Mouse (Mus musculus) neural tube, embryonic 13.5 days (tissue): ENCODE results near the gene Slc9a3r1. TPM values are rescaled to one million over a fixed set of nuclear protein-coding genes. Genes with fewer than 3 reads are reported as not detected.
A peak's percentile ranks its signal among the peaks of the same experiment; 100 is the strongest.

Experiments
- ATAC-seq: fragments of 200-750 bp; cut with Nextera tagmentation; 2 replicates; pipeline ENCODE4 v1.8.0; 2017; ENCODE audit warnings: low read depth, mild to moderate bottlenecking, moderate TSS enrichment, moderate library complexity
- H3K27ac ChIP-seq: fragments of 300-500 bp; sonication (generic); replicated peaks from 2 replicates; pipeline ENCODE4 v1.5.1; 2015; ENCODE audit warnings: moderate library complexity, mild to moderate bottlenecking, inconsistent platforms
- H3K27me3 ChIP-seq: fragments of 300-500 bp; sonication (generic); 2 replicates; pipeline ENCODE4 v1.6.1; 2015; ENCODE audit warnings: mild to moderate bottlenecking, inconsistent platforms
- H3K36me3 ChIP-seq: fragments of 300-500 bp; sonication (generic); 2 replicates; pipeline ENCODE4 v1.6.1; 2015; ENCODE audit warnings: mild to moderate bottlenecking, inconsistent platforms
- H3K4me1 ChIP-seq: fragments of 300-500 bp; sonication (generic); replicated peaks from 2 replicates; pipeline ENCODE4 v1.6.1; 2015; ENCODE audit warnings: inconsistent platforms
- H3K4me2 ChIP-seq: fragments of 300-500 bp; sonication (generic); 2 replicates; pipeline ENCODE4 v1.6.1; 2015; ENCODE audit warnings: inconsistent platforms, mild to moderate bottlenecking, moderate library complexity
- H3K4me3 ChIP-seq: fragments of 300-500 bp; sonication (generic); 2 replicates; pipeline ENCODE4 v1.5.1; 2015; ENCODE audit warnings: mild to moderate bottlenecking, inconsistent platforms
- H3K9ac ChIP-seq: fragments of 300-500 bp; sonication (generic); 2 replicates; pipeline ENCODE4 v1.6.1; 2015; ENCODE audit warnings: moderate library complexity, mild to moderate bottlenecking, inconsistent platforms
- H3K9me3 ChIP-seq: fragments of 300-500 bp; sonication (generic); 2 replicates; pipeline ENCODE4 v1.6.1; 2016; ENCODE audit warnings: inconsistent platforms
- WGBS: fragments of 180-500 bp; shearing (Covaris S2); methylation state at CpG from one replicate; pipeline ENCODE4 v1.1.7; 2015; 5-methylcytosine and 5-hydroxymethylcytosine counted together
- polyA plus RNA-seq: library from polyadenylated mRNA; unstranded; fragments of >200 nt; fragmentation: Nextera tagmentation; extraction: Ambion mirVana; gene quantifications from 2 replicates; pipeline ENCODE4 v1.2.1, GENCODE M21; 2015

Slc9a3r1 gene
- polyA plus RNA-seq, 1 experiment from 2014 or later, result 58.1 TPM

- Histone ChIP-seq H3K9ac (no peak overlapping the region), H3K27ac (peak overlapping the region; percentile 28; the same call in 1 of the 2 replicates), H3K4me3 (no peak overlapping the region), H3K4me1 (peaks cover 52% of the 10 kb centered on the region), H3K27me3 (no peaks in the 10 kb centered on the region), H3K36me3 (peaks cover 6% of the 10 kb centered on the region; the same call in 1 of the 2 replicates), H3K9me3 (no peaks in the 10 kb centered on the region), H3K4me2 (no peak overlapping the region)
- ATAC-seq, result no peak
- WGBS, result 89% methylated on average over 6 of the region's 6 CpGs
These were observed 16.7 kb downstream of the Slc9a3r1 start for GRCm38 (mm10) chr11:115179881-115180280.

GRCm38 (mm10) chr11:115181913-115182638, 18.9 kb downstream of the Slc9a3r1 start:
- no peaks in the 10 kb centered on the region for H3K9me3 ChIP-seq
- no peak for ATAC-seq
- peaks cover 6% of the 10 kb centered on the region; the same call in 1 of the 2 replicates for H3K36me3 ChIP-seq
- no peak overlapping the region for H3K4me2 ChIP-seq
- H3K27me3 ChIP-seq, result no peaks in the 10 kb centered on the region
- 22% methylated on average over 12 of the region's 12 CpGs for WGBS
- no peak overlapping the region for H3K9ac ChIP-seq
- peaks cover 41% of the 10 kb centered on the region for H3K4me1 ChIP-seq
- H3K27ac ChIP-seq, result no peak overlapping the region
- H3K4me3 ChIP-seq, result no peak overlapping the region

GRCm38 (mm10) chr11:115184973-115185372, 21.8 kb downstream of the Slc9a3r1 start:
- H3K9ac ChIP-seq, result no peak overlapping the region
- H3K36me3 ChIP-seq, result peaks cover 12% of the 10 kb centered on the region; the same call in 1 of the 2 replicates
- H3K27me3 ChIP-seq, result no peaks in the 10 kb centered on the region
- peaks cover 21% of the 10 kb centered on the region for H3K4me1 ChIP-seq
- H3K4me2 ChIP-seq, result no peak overlapping the region
- H3K9me3 ChIP-seq, result no peaks in the 10 kb centered on the region
- no peak for ATAC-seq
- no peak overlapping the region for H3K4me3 ChIP-seq
- no peak overlapping the region for H3K27ac ChIP-seq
- 50% methylated on average over 4 of the region's 4 CpGs for WGBS

GRCm38 (mm10) chr11:115187224-115187639, 24.1 kb downstream of the Slc9a3r1 start, which contains the start of gene Tmem104:
Tmem104 (plus strand) TSS chr11:115187487.
- ATAC-seq, result peak; percentile 92
- under 1% methylated on average over 39 of the region's 39 CpGs for WGBS

GRCm38 (mm10) chr11:115187693-115188092, 24.6 kb downstream of the Slc9a3r1 start, which contains the start of gene Nat9:
Nat9 (minus strand) TSS chr11:115187859.
- Histone ChIP-seq H3K27me3 (no peaks in the 10 kb centered on the region), H3K27ac (peak within 1 kb of the TSS; percentile 83), H3K9me3 (no peaks in the 10 kb centered on the region), H3K4me2 (peak within 1 kb of the TSS; percentile 92), H3K4me1 (peaks cover 21% of the 10 kb centered on the region), H3K4me3 (peak within 1 kb of the TSS; percentile 68), H3K36me3 (peaks cover 16% of the 10 kb centered on the region; the same call in 1 of the 2 replicates), H3K9ac (peak within 1 kb of the TSS; percentile 89)
- ATAC-seq, result no peak
- WGBS, result 11% methylated on average over 12 of the region's 12 CpGs

More at GRCm38 (mm10) chr11:115187224-115187639, 24.1 kb downstream of the Slc9a3r1 start, which contains the start of gene Tmem104:
- Histone ChIP-seq H3K4me2 (peak within 1 kb of the TSS; percentile 92), H3K4me1 (peaks cover 21% of the 10 kb centered on the region), H3K9ac (peak within 1 kb of the TSS; percentile 89), H3K9me3 (no peaks in the 10 kb centered on the region), H3K27ac (peak within 1 kb of the TSS; percentile 83), H3K4me3 (peak within 1 kb of the TSS; percentile 68), H3K36me3 (peaks cover 16% of the 10 kb centered on the region; the same call in 1 of the 2 replicates), H3K27me3 (no peaks in the 10 kb centered on the region)

- Histone ChIP-seq H3K27ac (no peak overlapping the region), H3K36me3 (peaks cover 16% of the 10 kb centered on the region; the same call in 1 of the 2 replicates), H3K4me1 (peaks cover 21% of the 10 kb centered on the region), H3K9me3 (no peaks in the 10 kb centered on the region), H3K27me3 (no peaks in the 10 kb centered on the region), H3K4me3 (no peak overlapping the region), H3K4me2 (peak overlapping the region; percentile 92), H3K9ac (no peak overlapping the region)
- no peak for ATAC-seq
- WGBS, result 90% methylated on average over 13 of the region's 13 CpGs
These were observed 25.5 kb downstream of the Slc9a3r1 start for GRCm38 (mm10) chr11:115188539-115189231.

- Histone ChIP-seq H3K27me3 (no peaks in the 10 kb centered on the region), H3K9ac (no peak overlapping the region), H3K4me2 (no peak overlapping the region), H3K36me3 (peaks cover 16% of the 10 kb centered on the region; the same call in 1 of the 2 replicates), H3K9me3 (no peaks in the 10 kb centered on the region), H3K4me3 (no peak overlapping the region), H3K27ac (no peak overlapping the region), H3K4me1 (peaks cover 21% of the 10 kb centered on the region)
- no peak for ATAC-seq
- WGBS, result 91% methylated on average over 6 of the region's 6 CpGs
These were observed 26.2 kb downstream of the Slc9a3r1 start for GRCm38 (mm10) chr11:115189304-115189703.

GRCm38 (mm10) chr11:115192180-115192579, 29.0 kb downstream of the Slc9a3r1 start:
- WGBS, result 71% methylated on average over 9 of the region's 9 CpGs
- ATAC-seq, result no peak

GRCm38 (mm10) chr11:115194693-115195092, 31.6 kb downstream of the Slc9a3r1 start:
- H3K9ac ChIP-seq, result no peak overlapping the region
- H3K4me1 ChIP-seq, result no peaks in the 10 kb centered on the region; the same call in 1 of the 2 replicates
- H3K27me3 ChIP-seq, result no peaks in the 10 kb centered on the region
- no peak overlapping the region for H3K27ac ChIP-seq
- peaks cover 26% of the 10 kb centered on the region; the same call in 1 of the 2 replicates for H3K36me3 ChIP-seq
- WGBS, result 91% methylated on average over 6 of the region's 6 CpGs
- H3K4me2 ChIP-seq, result no peak overlapping the region
- no peak for ATAC-seq
- H3K4me3 ChIP-seq, result no peak overlapping the region
- H3K9me3 ChIP-seq, result no peaks in the 10 kb centered on the region

More at GRCm38 (mm10) chr11:115192180-115192579, 29.0 kb downstream of the Slc9a3r1 start:
- H3K9me3 ChIP-seq, result no peaks in the 10 kb centered on the region
- no peak overlapping the region for H3K9ac ChIP-seq
- peaks cover 24% of the 10 kb centered on the region; the same call in 1 of the 2 replicates for H3K36me3 ChIP-seq
- no peak overlapping the region for H3K4me3 ChIP-seq
- no peak overlapping the region for H3K27ac ChIP-seq
- H3K27me3 ChIP-seq, result no peaks in the 10 kb centered on the region
- peaks cover 9% of the 10 kb centered on the region for H3K4me1 ChIP-seq
- H3K4me2 ChIP-seq, result no peak overlapping the region

GRCm38 (mm10) chr11:115195933-115196332, 32.8 kb downstream of the Slc9a3r1 start:
- Histone ChIP-seq H3K4me3 (no peak overlapping the region), H3K4me1 (no peaks in the 10 kb centered on the region; the same call in 1 of the 2 replicates), H3K36me3 (peaks cover 31% of the 10 kb centered on the region), H3K27me3 (no peaks in the 10 kb centered on the region), H3K9ac (no peak overlapping the region), H3K27ac (no peak overlapping the region), H3K9me3 (no peaks in the 10 kb centered on the region), H3K4me2 (no peak overlapping the region)
- no peak for ATAC-seq
- WGBS, result 91% methylated on average over 5 of the region's 5 CpGs

GRCm38 (mm10) chr11:115197558-115197957, 34.4 kb downstream of the Slc9a3r1 start:
- ATAC-seq, result no peak
- Histone ChIP-seq H3K27ac (no peak overlapping the region), H3K4me2 (no peak overlapping the region), H3K4me3 (no peak overlapping the region), H3K9ac (no peak overlapping the region), H3K9me3 (no peaks in the 10 kb centered on the region), H3K36me3 (peaks cover 35% of the 10 kb centered on the region), H3K27me3 (no peaks in the 10 kb centered on the region), H3K4me1 (0 out of 2 replicates have a peak, but pooled peaks cover 2% of the 10 kb centered on the region)
- WGBS, result 82% methylated on average over 8 of the region's 8 CpGs

- Histone ChIP-seq H3K4me2 (no peak overlapping the region), H3K27ac (no peak overlapping the region), H3K9me3 (no peaks in the 10 kb centered on the region), H3K27me3 (0 out of 2 replicates have a peak, but pooled peaks cover 4% of the 10 kb centered on the region), H3K4me1 (0 out of 2 replicates have a peak, but pooled peaks cover 6% of the 10 kb centered on the region), H3K4me3 (no peak overlapping the region), H3K36me3 (peaks cover 35% of the 10 kb centered on the region), H3K9ac (no peak overlapping the region)
- WGBS, result 27% methylated on average over 12 of the region's 12 CpGs
- ATAC-seq, result no peak
These were observed 35.8 kb downstream of the Slc9a3r1 start for GRCm38 (mm10) chr11:115198932-115199384.
